Mouse (Mus musculus): ENCODE measurements around the gene Pkn2. TPM values are rescaled to one million over a fixed set of nuclear protein-coding genes. Genes with fewer than 3 reads are reported as not detected.

Pkn2 gene
- polyA plus RNA-seq, 1 experiment, result 7.6 TPM

- Histone ChIP-seq H3K36me3 (ENCODE audit: control insufficient read depth, insufficient read depth, low read length) (no peaks in the 10 kb centered on the region), H3K4me1 (ENCODE audit: control insufficient read depth, insufficient read depth, insufficient read length) (no peaks in the 10 kb centered on the region), H3K27ac (ENCODE audit: insufficient read depth, low read length) (no peak overlapping the region), H3K27me3 (ENCODE audit: control insufficient read depth, insufficient read depth, low read length) (no peaks in the 10 kb centered on the region), H3K4me3 (ENCODE audit: extremely low read depth, insufficient read depth, insufficient read length) (no peak overlapping the region)
- no peak for DNase-seq (ENCODE audit: low read depth in 1 of 2, low spot score in 2 of 2)
- TF ChIP-seq CTCF (IDR thresholded peaks at IDR 0.05; ENCODE audit: extremely low read depth, insufficient read depth, insufficient read length, insufficient replicate concordance) (no peak), POLR2A (IDR thresholded peaks at IDR 0.05; ENCODE audit: low read depth, low read length) (no peak)
- 90% methylated on average over 16 of the region's 16 CpGs for WGBS
Observed at GRCm38 (mm10) chr3:142749131-142749530, 132.7 kb downstream of the Pkn2 start.

GRCm38 (mm10) chr3:142747673-142748072 lies 134.1 kb downstream of the Pkn2 start:
- WGBS, result 96% methylated on average over 7 of the region's 7 CpGs
- H3K27ac ChIP-seq (ENCODE audit: insufficient read depth, low read length), result no peak overlapping the region
- H3K4me3 ChIP-seq (ENCODE audit: extremely low read depth, insufficient read depth, insufficient read length), result no peak overlapping the region
- DNase-seq (ENCODE audit: low read depth in 1 of 2, low spot score in 2 of 2), result no peak
- no peaks in the 10 kb centered on the region for H3K4me1 ChIP-seq (ENCODE audit: control insufficient read depth, insufficient read depth, insufficient read length)
- H3K27me3 ChIP-seq (ENCODE audit: control insufficient read depth, insufficient read depth, low read length), result no peaks in the 10 kb centered on the region
- TF ChIP-seq CTCF (IDR thresholded peaks at IDR 0.05; ENCODE audit: extremely low read depth, insufficient read depth, insufficient read length, insufficient replicate concordance), result no peak
- TF ChIP-seq POLR2A (IDR thresholded peaks at IDR 0.05; ENCODE audit: low read depth, low read length), result no peak
- no peaks in the 10 kb centered on the region for H3K36me3 ChIP-seq (ENCODE audit: control insufficient read depth, insufficient read depth, low read length)

- no peaks in the 10 kb centered on the region for H3K4me1 ChIP-seq (ENCODE audit: control insufficient read depth, insufficient read depth, insufficient read length)
Observed at GRCm38 (mm10) chr3:142745076-142745475, 136.7 kb downstream of the Pkn2 start.

GRCm38 (mm10) chr3:142743973-142744898 lies 137.6 kb downstream of the Pkn2 start:
- Histone ChIP-seq H3K36me3 (ENCODE audit: control insufficient read depth, insufficient read depth, low read length) (no peaks in the 10 kb centered on the region), H3K27me3 (ENCODE audit: control insufficient read depth, insufficient read depth, low read length) (no peaks in the 10 kb centered on the region), H3K27ac (ENCODE audit: insufficient read depth, low read length) (no peak overlapping the region), H3K4me1 (ENCODE audit: control insufficient read depth, insufficient read depth, insufficient read length) (no peaks in the 10 kb centered on the region), H3K4me3 (ENCODE audit: extremely low read depth, insufficient read depth, insufficient read length) (no peak overlapping the region)
- WGBS, result 69% methylated on average over 21 of the region's 21 CpGs
- peak; percentile 17 to 31 for DNase-seq (ENCODE audit: low read depth in 1 of 2, low spot score in 2 of 2)
- TF ChIP-seq POLR2A (IDR thresholded peaks at IDR 0.05; ENCODE audit: low read depth, low read length) (no peak), CTCF (IDR thresholded peaks at IDR 0.05; ENCODE audit: extremely low read depth, insufficient read depth, insufficient read length, insufficient replicate concordance) (peak; percentile 66; the same call in 1 of the 2 replicates)

More at GRCm38 (mm10) chr3:142745076-142745475, 136.7 kb downstream of the Pkn2 start:
- Histone ChIP-seq H3K27ac (ENCODE audit: insufficient read depth, low read length) (no peak overlapping the region), H3K36me3 (ENCODE audit: control insufficient read depth, insufficient read depth, low read length) (no peaks in the 10 kb centered on the region), H3K4me3 (ENCODE audit: extremely low read depth, insufficient read depth, insufficient read length) (no peak overlapping the region), H3K27me3 (ENCODE audit: control insufficient read depth, insufficient read depth, low read length) (no peaks in the 10 kb centered on the region)
- WGBS, result 97% methylated on average over 2 of the region's 2 CpGs
- DNase-seq (ENCODE audit: low read depth in 1 of 2, low spot score in 2 of 2), result no peak
- no peak for TF ChIP-seq POLR2A (IDR thresholded peaks at IDR 0.05; ENCODE audit: low read depth, low read length)
- no peak for TF ChIP-seq CTCF (IDR thresholded peaks at IDR 0.05; ENCODE audit: extremely low read depth, insufficient read depth, insufficient read length, insufficient replicate concordance)

Other genes with a start within 250 kb of the Pkn2 start
- gene Kyat3, start 181.0 kb downstream of the Pkn2 start, polyA plus RNA-seq (2012; rRNA removed), result 0.70 and 0.97 TPM in 2 replicates
- 11.3 and 12.2 TPM in 2 replicates for gene Gtf2b, start 117.0 kb downstream of the Pkn2 start, polyA plus RNA-seq (2012; rRNA removed)

Data from spleen, adult 2 months (tissue).